Mouse (Mus musculus) pancreas, adult 10 weeks (tissue): ENCODE data around the gene Gm7173. TPM values are rescaled to one million over a fixed set of nuclear protein-coding genes. Genes with fewer than 3 reads are reported as not detected.

Experiments used
- polyA plus RNA-seq: library from polyadenylated mRNA; stranded (reverse); fragments of 350-450 nt; fragmentation: Illumina TruSeq; extraction: RNeasy Lipid Tissue Mini Kit (QIAGEN cat#74804); gene quantifications from one replicate; pipeline ENCODE4 v1.2.3, GENCODE M21; 2015; ENCODE audit warnings: low read depth, low replicate concordance; ENCODE audit not compliant: insufficient read depth

The Gm7173 gene
- 0.57 TPM for polyA plus RNA-seq

GRCm38 (mm10) chrX:79516977-79517645 lies at the start of gene Gm7173:
TSS of gene Gm7173 (minus strand) at chrX:79517285.

Other genes with a start within 250 kb of the Gm7173 start
- gene Mageb16, start 154.2 kb upstream of the Gm7173 start, polyA plus RNA-seq: not detected